Mouse (Mus musculus): ENCODE measurements around the gene Sema4b. TPM values are rescaled to one million over a fixed set of nuclear protein-coding genes. Genes with fewer than 3 reads are reported as not detected.

The Sema4b gene
- polyA plus RNA-seq, 1 experiment from 2014 or later: 55.3 TPM

- DNase-seq (ENCODE audit: low read depth, low spot score): no peak
- in situ Hi-C loops (cut with MboI; ENCODE audit: low pct_unique_long_range_greater_than_20kb): no loop called here
- no peak for TF ChIP-seq CTCF (IDR thresholded peaks at IDR 0.05)
- H3K27me3 ChIP-seq: no peaks in the 10 kb centered on the region
- CTCF ChIA-PET: no interaction called here
- POLR2A ChIA-PET: interaction anchor here (0.6 to 1.2 kb wide), 4 partner anchors 10 to 763 kb away, joined by 3 read pairs; no protein-coding TSS in a partner anchor
- no peak for ATAC-seq
These were observed 9.1 kb downstream of the Sema4b start for GRCm38 (mm10) chr7:80195576-80196263.

GRCm38 (mm10) chr7:80197371-80197770 lies 10.7 kb downstream of the Sema4b start:
- no peaks in the 10 kb centered on the region for H3K27me3 ChIP-seq
- ATAC-seq (no peak), DNase-seq (ENCODE audit: low read depth, low spot score) (no peak)
- in situ Hi-C loops (cut with MboI; ENCODE audit: low pct_unique_long_range_greater_than_20kb): no loop called here
- ChIA-PET POLR2A (interaction anchor here (0.9 to 1.2 kb wide), 3 partner anchors 11 to 83 kb away, joined by 3 to 5 read pairs (median 3); partner anchors contain the start of gene Idh2), CTCF (interaction anchor here (0.9 to 1.6 kb wide), 2 partner anchors 9 to 15 kb away, joined by 3 to 6 read pairs; no protein-coding TSS in a partner anchor)
- TF ChIP-seq CTCF (IDR thresholded peaks at IDR 0.05): no peak

DNA sequence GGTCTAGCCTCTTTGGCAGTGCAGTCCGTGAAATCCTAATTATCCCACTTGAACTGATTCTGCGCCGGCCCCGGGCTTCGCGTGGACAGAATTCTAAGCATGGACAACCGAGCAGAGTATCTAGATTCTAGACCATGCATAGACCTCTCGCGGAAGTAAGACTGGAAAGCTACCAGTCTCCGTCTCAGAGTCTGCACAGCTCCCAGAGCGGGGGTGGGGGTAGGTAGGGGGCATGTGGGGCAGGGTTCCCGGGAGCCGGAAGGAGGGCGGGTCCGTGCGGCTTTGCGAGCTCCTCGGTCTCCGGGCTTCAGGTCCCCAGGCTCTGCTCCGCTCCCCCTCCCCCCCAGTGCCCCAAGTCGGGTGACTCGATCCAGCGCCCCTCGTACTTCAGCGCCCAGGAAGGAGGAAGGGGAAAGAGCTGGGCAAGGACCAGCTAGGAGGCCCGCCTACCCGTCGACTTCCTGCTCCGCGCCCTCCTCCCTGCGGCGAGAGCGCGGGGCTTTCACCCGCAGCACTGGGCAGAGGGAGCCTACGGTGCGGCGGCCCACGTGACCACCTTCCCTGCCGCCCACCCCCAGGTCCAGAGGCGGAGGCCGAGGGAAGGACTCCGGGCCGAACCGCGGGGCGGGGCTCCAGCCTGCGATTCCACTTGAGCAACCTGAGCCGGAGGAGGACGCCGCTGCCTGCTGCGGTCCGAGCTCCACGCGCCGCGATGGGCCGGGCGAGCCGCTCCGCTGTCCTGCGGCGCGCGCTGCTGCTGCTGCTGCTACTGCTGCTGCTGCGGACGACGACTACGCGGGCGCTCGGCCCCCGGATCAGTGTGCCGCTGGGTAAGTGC lies 11.5 kb downstream of the Sema4b start:
- TF ChIP-seq CTCF (IDR thresholded peaks at IDR 0.05): no peak
- CTCF ChIA-PET: interaction anchor here (0.9 to 1.6 kb wide), 3 partner anchors 10 to 17 kb away, joined by 3 to 6 read pairs (median 3); no protein-coding TSS in a partner anchor
- in situ Hi-C loops (cut with MboI; ENCODE audit: low pct_unique_long_range_greater_than_20kb): no loop called here
- no peaks in the 10 kb centered on the region for H3K27me3 ChIP-seq
- POLR2A ChIA-PET: interaction anchor here (0.8 to 1.3 kb wide), 5 partner anchors 10 to 83 kb away, joined by 3 to 5 read pairs (median 3); partner anchors contain the start of genes Idh2 and Ngrn
- DNase-seq (ENCODE audit: low read depth, low spot score) (no peak), ATAC-seq (peak; percentile 88)

- no peak for TF ChIP-seq CTCF (IDR thresholded peaks at IDR 0.05)
- ChIA-PET CTCF (interaction anchor here (1.1 to 1.2 kb wide), 2 partner anchors 16 to 58 kb away, joined by 3 to 6 read pairs; no protein-coding TSS in a partner anchor), POLR2A (interaction anchor here (1.2 to 2.3 kb wide), 3 partner anchors 10 to 62 kb away, joined by 3 to 8 read pairs (median 4); partner anchors contain the start of gene Ngrn)
- no peaks in the 10 kb centered on the region for H3K27me3 ChIP-seq
- ATAC-seq (peak; percentile 11), DNase-seq (ENCODE audit: low read depth, low spot score) (no peak)
- in situ Hi-C loops (cut with MboI; ENCODE audit: low pct_unique_long_range_greater_than_20kb): no loop called here
These were observed 12.2 kb downstream of the Sema4b start for GRCm38 (mm10) chr7:80198863-80199262.

DNA sequence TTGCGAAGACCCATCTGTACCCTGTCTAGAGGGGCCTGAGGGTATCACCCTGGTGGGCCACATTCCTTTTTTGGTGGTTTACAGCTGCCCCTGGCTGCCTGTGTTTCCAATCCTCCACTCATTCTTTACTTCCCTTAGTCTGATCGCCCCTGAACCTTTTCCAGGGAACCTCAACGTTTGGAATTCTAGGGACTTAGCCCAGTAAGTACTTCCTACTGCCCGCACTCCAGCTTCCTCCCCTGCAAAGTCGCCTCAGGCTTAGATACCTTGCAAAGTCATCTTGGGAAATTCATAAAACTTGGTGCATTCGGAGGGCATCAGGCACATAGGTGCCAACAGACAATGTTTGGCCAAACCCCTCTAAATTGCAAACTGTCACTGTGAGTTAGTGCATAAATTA lies 12.6 kb downstream of the Sema4b start:
- TF ChIP-seq CTCF (IDR thresholded peaks at IDR 0.05): no peak
- CTCF ChIA-PET: interaction anchor here (1.0 to 1.2 kb wide), 3 partner anchors 16 to 59 kb away, joined by 3 to 6 read pairs (median 3); no protein-coding TSS in a partner anchor
- no peak for ATAC-seq
- in situ Hi-C loops (cut with MboI; ENCODE audit: low pct_unique_long_range_greater_than_20kb): no loop called here
- POLR2A ChIA-PET: interaction anchor here (0.7 to 2.3 kb wide), 3 partner anchors 9 to 39 kb away, joined by 4 to 8 read pairs (median 4); no protein-coding TSS in a partner anchor
- DNase-seq (ENCODE audit: low read depth, low spot score): no peak
- H3K27me3 ChIP-seq: no peaks in the 10 kb centered on the region

DNA sequence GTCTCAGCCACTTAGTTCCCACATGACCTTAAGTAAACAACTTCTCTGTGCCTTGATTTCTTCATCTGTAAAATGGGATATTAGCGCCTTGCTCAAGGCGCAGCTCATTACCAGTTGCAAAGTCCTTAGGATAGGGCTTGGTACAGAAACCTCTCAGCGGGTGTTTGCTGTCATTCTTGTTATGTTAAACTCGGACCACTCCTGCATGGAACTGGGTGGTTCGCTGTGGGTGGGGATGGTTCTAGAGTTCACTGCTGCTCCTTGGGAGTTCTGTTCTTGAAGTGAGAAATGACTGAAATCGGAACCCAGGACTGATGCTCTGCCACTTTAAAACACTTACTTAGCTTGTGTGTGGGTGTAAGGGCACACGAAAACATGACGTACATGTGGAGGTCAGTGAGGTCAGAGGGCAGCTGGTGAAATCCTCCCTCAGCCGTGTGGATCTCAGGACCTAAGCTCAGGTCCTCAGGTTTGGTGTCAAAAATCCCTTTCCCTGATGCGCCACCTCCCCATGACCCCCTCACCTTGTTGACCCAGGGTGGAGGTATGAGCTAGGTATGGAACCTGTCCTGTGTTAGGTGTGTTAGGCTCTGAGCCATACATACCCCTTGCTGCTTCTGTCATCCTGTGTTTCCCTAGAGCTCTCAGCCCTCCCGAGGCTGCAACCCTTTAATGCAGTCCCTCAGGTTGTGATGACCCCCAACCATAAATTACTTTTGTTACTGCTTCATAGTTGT lies 13.4 kb downstream of the Sema4b start:
- TF ChIP-seq CTCF (IDR thresholded peaks at IDR 0.05): no peak
- no peak for ATAC-seq
- no peak for DNase-seq (ENCODE audit: low read depth, low spot score)
- no peaks in the 10 kb centered on the region for H3K27me3 ChIP-seq
- ChIA-PET CTCF (interaction anchor here (0.8 to 1.7 kb wide), 7 partner anchors 10 to 59 kb away, joined by 3 to 6 read pairs (median 3); no protein-coding TSS in a partner anchor), POLR2A (interaction anchor here (0.7 to 2.3 kb wide), 3 partner anchors 9 to 33 kb away, joined by 3 to 8 read pairs (median 4); no protein-coding TSS in a partner anchor)
- in situ Hi-C loops (cut with MboI; ENCODE audit: low pct_unique_long_range_greater_than_20kb): no loop called here

DNA sequence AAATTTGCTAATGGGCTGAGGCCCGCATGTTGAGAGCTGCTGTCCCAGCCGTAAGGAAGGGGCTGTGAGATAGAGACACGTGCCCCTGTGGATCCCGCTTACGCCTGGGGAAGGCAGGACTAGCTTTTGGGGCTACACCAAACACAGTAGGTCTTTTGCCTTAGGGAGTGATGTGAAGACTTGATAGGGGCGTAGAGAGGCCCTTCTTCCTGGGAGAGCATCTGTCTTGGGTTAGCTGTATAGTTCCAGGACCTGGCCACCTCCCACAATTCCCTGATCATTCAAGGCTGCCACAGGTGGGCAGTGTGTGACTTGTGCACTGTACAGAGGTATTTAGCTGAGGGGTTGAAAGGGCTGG lies 13.9 kb downstream of the Sema4b start:
- POLR2A ChIA-PET: interaction anchor here (0.9 to 2.3 kb wide), 2 partner anchors 12 to 34 kb away, joined by 3 to 8 read pairs; no protein-coding TSS in a partner anchor

GRCm38 (mm10) chr7:80200963-80201539 lies 14.4 kb downstream of the Sema4b start:
- CTCF ChIA-PET: interaction anchor here (1.1 to 1.7 kb wide), 3 partner anchors 9 to 45 kb away, joined by 3 to 6 read pairs (median 4); no protein-coding TSS in a partner anchor
- TF ChIP-seq CTCF (IDR thresholded peaks at IDR 0.05): no peak
- POLR2A ChIA-PET: interaction anchor here (0.9 to 2.3 kb wide), 2 partner anchors 12 to 34 kb away, joined by 3 to 8 read pairs; no protein-coding TSS in a partner anchor
- DNase-seq (ENCODE audit: low read depth, low spot score): no peak
- in situ Hi-C loops (cut with MboI; ENCODE audit: low pct_unique_long_range_greater_than_20kb): no loop called here
- no peak for ATAC-seq
- no peaks in the 10 kb centered on the region for H3K27me3 ChIP-seq

More for the DNA sequence above, 13.9 kb downstream of the Sema4b start:
- CTCF ChIA-PET: interaction anchor here (1.1 to 1.7 kb wide), 4 partner anchors 9 to 44 kb away, joined by 3 to 6 read pairs (median 4); no protein-coding TSS in a partner anchor
- no peak for TF ChIP-seq CTCF (IDR thresholded peaks at IDR 0.05)
- in situ Hi-C loops (cut with MboI; ENCODE audit: low pct_unique_long_range_greater_than_20kb): no loop called here
- ATAC-seq (no peak), DNase-seq (ENCODE audit: low read depth, low spot score) (no peak)
- H3K27me3 ChIP-seq: no peaks in the 10 kb centered on the region

GRCm38 (mm10) chr7:80201888-80202540 lies 15.4 kb downstream of the Sema4b start:
- DNase-seq (ENCODE audit: low read depth, low spot score): no peak
- ATAC-seq: no peak
- TF ChIP-seq CTCF (IDR thresholded peaks at IDR 0.05): no peak
- ChIA-PET POLR2A (no interaction called here), CTCF (no interaction called here)
- H3K27me3 ChIP-seq: no peaks in the 10 kb centered on the region
- in situ Hi-C loops (cut with MboI; ENCODE audit: low pct_unique_long_range_greater_than_20kb): no loop called here

All from Patski (cell line).